In genomic region chr10:128565788-128566531, GRCm38 (mm10) we compare ENCODE assay signal across 8 mouse cellular contexts. TPM values are rescaled to one million over a fixed set of nuclear protein-coding genes. Genes with fewer than 3 reads are reported as not detected.
DNase-seq lines count a peak whose midpoint lies in the region; ATAC-seq and TF ChIP-seq lines count a peak whose summit lies in the region.

Pa2g4 (minus strand) TSS chr10:128565987.

- H3K27me3 ChIP-seq in E14TG2a.4 (ENCODE audit: insufficient read depth, low read length), result peaks cover 6% of the 10 kb centered on the region
- 0 out of 2 replicates have a peak, but pooled peaks cover 3% of the 10 kb centered on the region for H3K27me3 ChIP-seq in forebrain, embryonic 12.5 days
- no peaks in the 10 kb centered on the region for H3K27me3 ChIP-seq in heart, postnatal 0 days (ENCODE audit: control insufficient read depth, insufficient read depth, low read length)
- no peaks in the 10 kb centered on the region for H3K27me3 ChIP-seq in liver, postnatal 0 days (ENCODE audit: insufficient read depth, low read length)
- H3K27me3 ChIP-seq in neural tube, embryonic 14.5 days (ENCODE audit: control insufficient read depth, insufficient read depth, low read length), result no peaks in the 10 kb centered on the region

- peak; percentile 44; the same call in 1 of the 2 replicates for TF ChIP-seq EP300 in heart, postnatal 0 days (IDR thresholded peaks at IDR 0.05; ENCODE audit: low read depth)
- peak; percentile 47; the same call in 1 of the 2 replicates for TF ChIP-seq EP300 in liver, postnatal 0 days (IDR thresholded peaks at IDR 0.05; ENCODE audit: low read depth)

- peak within 1 kb of the TSS; percentile 93 for H3K9ac ChIP-seq in forebrain, embryonic 12.5 days
- H3K9ac ChIP-seq in heart, postnatal 0 days (replicated peaks; ENCODE audit: low read depth, low read length), result peak within 1 kb of the TSS; percentile 91
- peak within 1 kb of the TSS; percentile 95 for H3K9ac ChIP-seq in liver, postnatal 0 days (replicated peaks)
- peak within 1 kb of the TSS; percentile 84 for H3K9ac ChIP-seq in neural tube, embryonic 14.5 days (replicated peaks; ENCODE audit: low read depth, low read length)

- no peaks in the 10 kb centered on the region for H3K9me3 ChIP-seq in E14TG2a.4 (ENCODE audit: low read length)
- no peaks in the 10 kb centered on the region for H3K9me3 ChIP-seq in forebrain, embryonic 12.5 days
- H3K9me3 ChIP-seq in heart, postnatal 0 days (replicated peaks; ENCODE audit: control insufficient read depth, low read length), result no peaks in the 10 kb centered on the region
- no peaks in the 10 kb centered on the region for H3K9me3 ChIP-seq in liver, postnatal 0 days (ENCODE audit: low read length)
- no peaks in the 10 kb centered on the region for H3K9me3 ChIP-seq in neural tube, embryonic 14.5 days (ENCODE audit: control insufficient read depth, low read length)

- peaks cover 56% of the 10 kb centered on the region for H3K36me3 ChIP-seq in E14TG2a.4 (ENCODE audit: insufficient read depth, low read length)
- H3K36me3 ChIP-seq in forebrain, embryonic 12.5 days (replicated peaks), result peaks cover 28% of the 10 kb centered on the region
- H3K36me3 ChIP-seq in heart, postnatal 0 days (replicated peaks; ENCODE audit: control insufficient read depth, insufficient read depth, low read length), result peaks cover 33% of the 10 kb centered on the region
- peaks cover 24% of the 10 kb centered on the region for H3K36me3 ChIP-seq in liver, postnatal 0 days (replicated peaks; ENCODE audit: insufficient read depth, low read length)
- peaks cover 11% of the 10 kb centered on the region for H3K36me3 ChIP-seq in neural tube, embryonic 14.5 days (ENCODE audit: control insufficient read depth, insufficient read depth, low read length)

- peak within 1 kb of the TSS; percentile 91 for H3K4me2 ChIP-seq in forebrain, embryonic 12.5 days
- H3K4me2 ChIP-seq in heart, postnatal 0 days (ENCODE audit: low read depth, low read length), result peak within 1 kb of the TSS; percentile 92
- peak within 1 kb of the TSS; percentile 95 for H3K4me2 ChIP-seq in liver, postnatal 0 days (ENCODE audit: low read depth, low read length)
- H3K4me2 ChIP-seq in neural tube, embryonic 14.5 days (ENCODE audit: low read depth, low read length), result peak within 1 kb of the TSS; percentile 82

- peak; percentile 94 for DNase-seq in c-Kit-positive CD71-positive TER-119-positive erythroid progenitor cells, embryonic 14.5 days (ENCODE audit: low spot score)
- peak; percentile 99 for DNase-seq in heart, postnatal 0 days (ENCODE audit: low spot score)
- DNase-seq in large intestine, adult 2 months (ENCODE audit: low read depth, low spot score), result peak; percentile 96
- peak; percentile 97 for DNase-seq in liver, postnatal 0 days
- DNase-seq in testis, postnatal 10 days (ENCODE audit: low spot score), result peak; percentile 96

- WGBS in forebrain, embryonic 12.5 days, result under 1% methylated on average over 58 of the region's 58 CpGs
- under 1% methylated on average over 58 of the region's 58 CpGs for WGBS in heart, postnatal 0 days
- under 1% methylated on average over 58 of the region's 58 CpGs for WGBS in large intestine, adult 2 months
- WGBS in liver, postnatal 0 days (ENCODE audit: insufficient replicate concordance), result under 1% methylated on average over 57 of the region's 58 CpGs
- WGBS in neural tube, embryonic 14.5 days, result under 1% methylated on average over 58 of the region's 58 CpGs

- peak; percentile 99 for ATAC-seq in forebrain, embryonic 12.5 days (ENCODE audit: low FRiP score)
- peak; percentile 96 for ATAC-seq in heart, postnatal 0 days (ENCODE audit: insufficient read depth, low read depth)
- ATAC-seq in liver, postnatal 0 days, result peak; percentile 96
- ATAC-seq in neural tube, embryonic 14.5 days (ENCODE audit: low read depth), result peak; percentile 99

- TF ChIP-seq CTCF in E14TG2a.4 (conservative IDR thresholded peaks at IDR 0.05; ENCODE audit: low read length), result no peak
- TF ChIP-seq CTCF in heart, postnatal 0 days (IDR thresholded peaks at IDR 0.05; ENCODE audit: low read depth), result 0 out of 2 replicates have a peak, but pooled peaks have one; percentile 7
- TF ChIP-seq CTCF in liver, postnatal 0 days (IDR thresholded peaks at IDR 0.05; ENCODE audit: low read depth), result no peak

- peak within 1 kb of the TSS; percentile 93 for H3K27ac ChIP-seq in forebrain, embryonic 12.5 days
- peak within 1 kb of the TSS; percentile 89 for H3K27ac ChIP-seq in heart, postnatal 0 days (ENCODE audit: low read depth)
- H3K27ac ChIP-seq in liver, postnatal 0 days (ENCODE audit: low read depth), result peak within 1 kb of the TSS; percentile 92
- peak within 1 kb of the TSS; percentile 84 for H3K27ac ChIP-seq in neural tube, embryonic 14.5 days (ENCODE audit: low read depth, low read length)

- H3K4me1 ChIP-seq in E14TG2a.4 (replicated peaks; ENCODE audit: low read depth, low read length), result peaks cover 58% of the 10 kb centered on the region
- H3K4me1 ChIP-seq in forebrain, embryonic 12.5 days, result peaks cover 21% of the 10 kb centered on the region
- peaks cover 8% of the 10 kb centered on the region; the same call in 1 of the 2 replicates for H3K4me1 ChIP-seq in heart, postnatal 0 days (ENCODE audit: control insufficient read depth, insufficient read depth)
- H3K4me1 ChIP-seq in liver, postnatal 0 days (ENCODE audit: insufficient read depth), result peaks cover 14% of the 10 kb centered on the region; the same call in 1 of the 2 replicates
- H3K4me1 ChIP-seq in neural tube, embryonic 14.5 days (ENCODE audit: control insufficient read depth, insufficient read depth, low read length), result peaks cover 9% of the 10 kb centered on the region

- peak within 1 kb of the TSS; percentile 100 for H3K4me3 ChIP-seq in E14TG2a.4 (replicated peaks; ENCODE audit: low read length)
- peak within 1 kb of the TSS; percentile 91 for H3K4me3 ChIP-seq in forebrain, embryonic 12.5 days (replicated peaks)
- H3K4me3 ChIP-seq in heart, postnatal 0 days (ENCODE audit: low read depth, low read length), result peak within 1 kb of the TSS; percentile 94
- peak within 1 kb of the TSS; percentile 93 for H3K4me3 ChIP-seq in liver, postnatal 0 days (ENCODE audit: low read depth, low read length)
- H3K4me3 ChIP-seq in neural tube, embryonic 14.5 days (ENCODE audit: low read depth, low read length), result peak within 1 kb of the TSS; percentile 76

RNA-seq across cellular contexts. Expression of gene Pa2g4, which starts in this region (rescaled TPM):
- 196 and 203 TPM in 2 replicates for polyA plus RNA-seq in forebrain, embryonic 12.5 days (2016; fragmentation: Nextera tagmentation; extraction: Ambion mirVana)
- total RNA-seq in heart, postnatal 0 days (2014; rRNA removed; ENCODE audit: low replicate concordance), result 50.2 and 58.2 TPM in 2 replicates
- polyA plus RNA-seq in heart, postnatal 0 days (2015; fragmentation: Nextera tagmentation; extraction: Ambion mirVana), result 72.4 and 74.3 TPM in 2 replicates
- 29.3 and 31.2 TPM in 2 replicates for polyA plus RNA-seq in large intestine, adult 2 months (2012; rRNA removed)
- polyA plus RNA-seq in liver, postnatal 0 days (2015; fragmentation: Nextera tagmentation; extraction: Ambion mirVana), result 81.9 and 85.1 TPM in 2 replicates
- 127 and 132 TPM in 2 replicates for polyA plus RNA-seq in neural tube, embryonic 14.5 days (2014; fragmentation: Nextera tagmentation; extraction: Ambion mirVana)

Comparison
In these comparisons a context has a peak if more than half of its experiments do, and no peak if none do; other contexts are left out.
1. Peak in every context shown above with its lines: DNase-seq, ATAC-seq, H3K4me3 ChIP-seq and H3K27ac ChIP-seq.